Mouse (Mus musculus) lung, embryonic 16.5 days (tissue): ENCODE measurements around the gene Gmds. TPM values are rescaled to one million over a fixed set of nuclear protein-coding genes. Genes with fewer than 3 reads are reported as not detected.

Source experiments
- ATAC-seq: fragments of 200-750 bp; cut with Nextera tagmentation; 2 replicates; pipeline ENCODE4 v1.8.0; 2017; ENCODE audit warnings: low read depth, mild to moderate bottlenecking, moderate library complexity
- H3K27ac ChIP-seq: fragments of 300-500 bp; sonication (generic); 2 replicates; pipeline ENCODE4 v1.5.1; 2014; ENCODE audit warnings: mild to moderate bottlenecking, control low read depth, low read length
- H3K27me3 ChIP-seq: fragments of 300-500 bp; sonication (generic); 2 replicates; pipeline ENCODE4 v1.6.1; 2014; ENCODE audit warnings: low read depth, low read length, mixed read lengths; ENCODE audit not compliant: control insufficient read depth, insufficient read depth
- H3K36me3 ChIP-seq: fragments of 300-500 bp; sonication (generic); 2 replicates; pipeline ENCODE4 v1.6.1; 2014; ENCODE audit warnings: low read length; ENCODE audit not compliant: control insufficient read depth, insufficient read depth
- H3K4me1 ChIP-seq: fragments of 300-500 bp; sonication (generic); replicated peaks from 2 replicates; pipeline ENCODE4 v1.6.1; 2014; ENCODE audit warnings: low read length, mixed read lengths; ENCODE audit not compliant: control insufficient read depth, insufficient read depth
- H3K4me2 ChIP-seq: fragments of 300-500 bp; sonication (generic); 2 replicates; pipeline ENCODE4 v1.6.1; 2014; ENCODE audit warnings: low read depth, low read length, control low read depth
- H3K4me3 ChIP-seq: fragments of 300-500 bp; sonication (generic); 2 replicates; pipeline ENCODE4 v1.5.1; 2014; ENCODE audit warnings: mild to moderate bottlenecking, low read length, control low read depth
- H3K9ac ChIP-seq: fragments of 300-500 bp; sonication (generic); 2 replicates; pipeline ENCODE4 v1.6.1; 2014; ENCODE audit warnings: low read length, control low read depth
- H3K9me3 ChIP-seq: fragments of 300-500 bp; sonication (generic); 2 replicates; pipeline ENCODE4 v1.6.1; 2016; ENCODE audit warnings: low read length; ENCODE audit not compliant: control insufficient read depth
- WGBS: fragments of 180-500 bp; shearing (Covaris S2); extraction: QIAGEN DNeasy Blood & Tissue Kit; methylation state at CpG from one replicate; pipeline ENCODE4 v1.1.7; 2014; 5-methylcytosine and 5-hydroxymethylcytosine counted together
- polyA plus RNA-seq: library from polyadenylated mRNA; unstranded; fragments of >200 nt; fragmentation: Nextera tagmentation; extraction: Ambion mirVana; gene quantifications from 2 replicates; pipeline ENCODE4 v1.2.1, GENCODE M21; 2015

The Gmds gene
- polyA plus RNA-seq, 1 experiment from 2014 or later, result 20.8 TPM

DNA sequence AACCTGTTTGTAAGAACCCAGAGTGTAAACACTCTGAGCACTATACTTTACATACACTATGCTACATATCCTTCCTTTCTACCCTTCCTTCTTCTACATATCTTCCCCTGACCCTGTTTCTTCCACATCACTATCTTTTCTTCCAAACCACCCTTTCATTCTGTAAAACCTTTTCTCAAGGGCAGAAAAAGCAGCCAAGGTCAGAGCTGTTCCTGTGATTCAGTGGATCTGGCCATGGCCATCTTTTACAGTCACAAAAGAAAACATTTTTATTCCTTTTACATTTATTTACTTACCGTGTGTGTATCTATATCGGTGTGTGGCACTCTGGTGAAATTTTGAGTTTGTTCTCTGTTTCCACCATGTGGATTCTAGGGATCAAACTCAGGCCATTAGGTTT lies 418.8 kb downstream of the Gmds start:
- no peaks in the 10 kb centered on the region; the same call in 1 of the 2 replicates for H3K4me1 ChIP-seq
- ATAC-seq, result no peak
- H3K27ac ChIP-seq, result no peak overlapping the region
- H3K9me3 ChIP-seq, result no peaks in the 10 kb centered on the region
- H3K4me3 ChIP-seq, result no peak overlapping the region
- H3K36me3 ChIP-seq, result no peaks in the 10 kb centered on the region
- no peak overlapping the region for H3K4me2 ChIP-seq
- peaks cover 40% of the 10 kb centered on the region for H3K27me3 ChIP-seq
- 80% methylated on average over 2 of the region's 2 CpGs for WGBS
- no peak overlapping the region for H3K9ac ChIP-seq

GRCm38 (mm10) chr13:31917387-31917786 lies 421.2 kb downstream of the Gmds start:
- H3K4me3 ChIP-seq, result no peak overlapping the region
- H3K4me1 ChIP-seq, result no peaks in the 10 kb centered on the region; the same call in 1 of the 2 replicates
- WGBS, result 55% methylated on average over 5 of the region's 5 CpGs
- H3K36me3 ChIP-seq, result no peaks in the 10 kb centered on the region
- no peak overlapping the region for H3K9ac ChIP-seq
- H3K27me3 ChIP-seq, result peaks cover 25% of the 10 kb centered on the region
- ATAC-seq, result no peak
- no peak overlapping the region for H3K4me2 ChIP-seq
- H3K9me3 ChIP-seq, result no peaks in the 10 kb centered on the region
- H3K27ac ChIP-seq, result no peak overlapping the region

GRCm38 (mm10) chr13:31915748-31916147 lies 422.8 kb downstream of the Gmds start:
- ATAC-seq, result 0 out of 2 replicates have a peak, but pooled peaks have one; percentile 34
- no peak overlapping the region for H3K9ac ChIP-seq
- H3K4me1 ChIP-seq, result no peaks in the 10 kb centered on the region; the same call in none of the 2 replicates
- H3K27ac ChIP-seq, result no peak overlapping the region
- no peak overlapping the region for H3K4me2 ChIP-seq
- H3K36me3 ChIP-seq, result no peaks in the 10 kb centered on the region
- no peak overlapping the region for H3K4me3 ChIP-seq
- no peaks in the 10 kb centered on the region for H3K9me3 ChIP-seq
- peaks cover 22% of the 10 kb centered on the region for H3K27me3 ChIP-seq
- WGBS, result 64% methylated on average over 6 of the region's 6 CpGs

DNA sequence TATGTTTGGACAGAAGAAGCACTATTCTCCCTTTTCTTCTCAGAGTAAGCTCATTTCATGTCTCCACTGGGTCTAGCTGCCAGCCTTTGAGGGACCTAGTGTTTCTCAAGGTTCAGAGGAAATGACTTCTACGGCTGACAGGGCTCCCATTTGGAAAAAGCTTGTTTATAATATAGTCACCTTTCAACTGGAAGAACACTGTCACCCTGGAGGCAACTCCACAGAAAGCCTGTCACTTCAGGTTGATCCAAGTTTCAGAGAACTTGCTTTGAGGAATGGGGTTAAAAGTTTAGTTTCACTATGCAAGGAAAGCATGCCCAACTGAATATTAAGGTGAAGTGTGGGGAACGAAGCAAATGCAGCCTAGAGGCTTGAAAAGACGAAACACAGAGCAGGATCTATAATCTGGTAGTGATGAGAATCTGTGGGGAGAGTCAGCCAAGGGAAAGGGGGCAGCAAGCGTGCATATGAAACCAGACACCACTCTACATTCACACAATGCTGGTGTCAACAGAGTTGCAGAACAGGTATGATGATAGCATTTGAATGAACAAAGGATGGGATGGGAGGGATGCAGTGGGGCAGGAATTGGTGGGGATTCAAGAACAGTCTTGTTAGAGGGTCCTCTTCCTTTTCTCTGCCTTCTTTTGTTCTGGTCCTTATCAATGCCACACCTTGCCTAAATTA lies 423.5 kb downstream of the Gmds start:
- H3K4me3 ChIP-seq, result no peak overlapping the region
- H3K9ac ChIP-seq, result no peak overlapping the region
- no peaks in the 10 kb centered on the region; the same call in none of the 2 replicates for H3K4me1 ChIP-seq
- H3K9me3 ChIP-seq, result no peaks in the 10 kb centered on the region
- ATAC-seq, result no peak
- no peak overlapping the region for H3K4me2 ChIP-seq
- peaks cover 17% of the 10 kb centered on the region for H3K27me3 ChIP-seq
- H3K36me3 ChIP-seq, result no peaks in the 10 kb centered on the region
- H3K27ac ChIP-seq, result no peak overlapping the region
- whole genome bisulfite sequencing, result 51% methylated on average over 4 of the region's 4 CpGs

DNA sequence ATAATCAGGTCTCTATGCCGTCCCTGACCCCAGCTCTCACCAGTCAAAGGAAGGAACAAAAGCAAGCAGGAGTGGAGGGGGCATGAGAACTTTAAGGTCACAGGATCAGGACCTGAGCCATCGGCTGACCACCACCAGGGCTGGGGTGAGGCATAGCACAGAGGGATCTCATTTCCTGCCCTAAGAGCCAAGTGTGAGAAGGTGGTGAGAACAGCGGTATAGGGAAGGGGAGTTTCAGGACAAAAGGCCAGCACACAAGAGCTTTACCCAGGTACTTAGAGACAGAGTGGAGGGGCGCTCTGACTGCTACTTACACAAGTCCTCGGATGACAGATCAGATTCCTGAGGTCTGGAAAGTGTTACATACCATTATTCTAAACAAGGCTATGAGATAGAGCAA lies 426.6 kb downstream of the Gmds start:
- H3K27me3 ChIP-seq, result no peaks in the 10 kb centered on the region; the same call in 1 of the 2 replicates
- H3K36me3 ChIP-seq, result no peaks in the 10 kb centered on the region
- ATAC-seq, result no peak
- no peak overlapping the region for H3K4me2 ChIP-seq
- H3K27ac ChIP-seq, result no peak overlapping the region
- H3K4me1 ChIP-seq, result no peaks in the 10 kb centered on the region; the same call in none of the 2 replicates
- 23% methylated on average over 5 of the region's 5 CpGs for WGBS
- no peak overlapping the region for H3K4me3 ChIP-seq
- H3K9me3 ChIP-seq, result no peaks in the 10 kb centered on the region
- H3K9ac ChIP-seq, result no peak overlapping the region

- Histone ChIP-seq H3K9ac (no peak overlapping the region), H3K9me3 (no peaks in the 10 kb centered on the region), H3K4me3 (no peak overlapping the region), H3K4me2 (no peak overlapping the region), H3K36me3 (no peaks in the 10 kb centered on the region), H3K4me1 (no peaks in the 10 kb centered on the region; the same call in none of the 2 replicates), H3K27me3 (no peaks in the 10 kb centered on the region; the same call in 1 of the 2 replicates), H3K27ac (no peak overlapping the region)
- 39% methylated on average over 2 of the region's 2 CpGs for WGBS
- no peak for ATAC-seq
Observed at GRCm38 (mm10) chr13:31911362-31911761, 427.2 kb downstream of the Gmds start.

GRCm38 (mm10) chr13:31909031-31909430 lies 429.5 kb downstream of the Gmds start:
- no peaks in the 10 kb centered on the region for H3K9me3 ChIP-seq
- H3K36me3 ChIP-seq, result no peaks in the 10 kb centered on the region
- no peak overlapping the region for H3K27ac ChIP-seq
- no peak for ATAC-seq
- H3K4me3 ChIP-seq, result no peak overlapping the region
- no peaks in the 10 kb centered on the region; the same call in 1 of the 2 replicates for H3K27me3 ChIP-seq
- no peak overlapping the region for H3K4me2 ChIP-seq
- H3K4me1 ChIP-seq, result no peaks in the 10 kb centered on the region; the same call in 1 of the 2 replicates
- WGBS, result 72% methylated on average over 3 of the region's 3 CpGs
- no peak overlapping the region for H3K9ac ChIP-seq

GRCm38 (mm10) chr13:31906514-31906913 lies 432.0 kb downstream of the Gmds start:
- Histone ChIP-seq H3K4me2 (no peak overlapping the region), H3K4me1 (no peaks in the 10 kb centered on the region), H3K36me3 (no peaks in the 10 kb centered on the region), H3K9ac (no peak overlapping the region), H3K9me3 (no peaks in the 10 kb centered on the region), H3K4me3 (no peak overlapping the region), H3K27me3 (no peaks in the 10 kb centered on the region; the same call in 1 of the 2 replicates), H3K27ac (no peak overlapping the region)
- ATAC-seq, result no peak
- WGBS, result 88% methylated on average over 1 of the region's 1 CpGs

DNA sequence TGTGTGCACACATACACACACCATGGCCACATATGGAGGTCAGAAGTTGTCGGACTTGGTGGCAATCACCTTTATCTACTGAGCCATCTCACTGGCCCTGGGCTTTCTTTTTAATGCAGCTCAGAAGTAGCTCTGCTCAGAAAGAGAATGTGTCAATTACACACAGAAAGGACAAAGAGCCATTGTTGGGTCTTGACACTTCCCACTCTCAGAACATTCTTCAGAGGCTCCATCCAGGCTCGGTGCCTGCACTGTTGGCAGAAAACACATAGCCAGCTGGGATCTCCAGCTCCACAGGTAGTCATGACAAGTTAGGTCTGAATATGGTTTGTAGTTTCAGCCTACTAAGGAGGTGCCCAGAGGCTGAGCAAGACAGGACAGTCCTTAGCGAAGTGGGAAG lies 438.3 kb downstream of the Gmds start:
- WGBS, result 70% methylated on average over 3 of the region's 3 CpGs
- no peak for ATAC-seq
- no peak overlapping the region for H3K4me3 ChIP-seq

More for the DNA sequence above, 438.3 kb downstream of the Gmds start:
- Histone ChIP-seq H3K9me3 (no peaks in the 10 kb centered on the region), H3K4me1 (no peaks in the 10 kb centered on the region), H3K27me3 (no peaks in the 10 kb centered on the region; the same call in 1 of the 2 replicates), H3K27ac (no peak overlapping the region), H3K36me3 (no peaks in the 10 kb centered on the region), H3K9ac (no peak overlapping the region), H3K4me2 (no peak overlapping the region)
